Mouse (Mus musculus) intestine, embryonic 15.5 days (tissue): ENCODE measurements around the gene Wdr86. TPM values are rescaled to one million over a fixed set of nuclear protein-coding genes. Genes with fewer than 3 reads are reported as not detected.
"Not testable (repeated sequence)": the region's sequence is repeated elsewhere in the genome, so short reads cannot be mapped to it uniquely, and the experiment has no call there.

Experiments used
- ATAC-seq: fragments of 200-750 bp; cut with Nextera tagmentation; 2 replicates; pipeline ENCODE4 v1.8.0; 2017; ENCODE audit warnings: moderate TSS enrichment, moderate library complexity
- H3K27ac ChIP-seq: fragments of 300-500 bp; sonication (generic); 2 replicates; pipeline ENCODE4 v1.5.1; 2015; ENCODE audit warnings: mild to moderate bottlenecking, inconsistent platforms
- H3K27me3 ChIP-seq: fragments of 300-500 bp; sonication (generic); replicated peaks from 2 replicates; pipeline ENCODE4 v1.6.1; 2015; ENCODE audit warnings: inconsistent platforms
- H3K36me3 ChIP-seq: fragments of 300-500 bp; sonication (generic); 2 replicates; pipeline ENCODE4 v1.6.1; 2015; ENCODE audit warnings: inconsistent platforms
- H3K4me1 ChIP-seq: fragments of 300-500 bp; sonication (generic); replicated peaks from 2 replicates; pipeline ENCODE4 v1.6.1; 2015; ENCODE audit warnings: inconsistent platforms
- H3K4me2 ChIP-seq: fragments of 300-500 bp; sonication (generic); replicated peaks from 2 replicates; pipeline ENCODE4 v1.6.1; 2015; ENCODE audit warnings: mild to moderate bottlenecking, inconsistent platforms
- H3K4me3 ChIP-seq: fragments of 300-500 bp; sonication (generic); replicated peaks from 2 replicates; pipeline ENCODE4 v1.5.1; 2015; ENCODE audit warnings: inconsistent platforms
- H3K9ac ChIP-seq: fragments of 300-500 bp; sonication (generic); 2 replicates; pipeline ENCODE4 v1.6.1; 2015; ENCODE audit warnings: inconsistent platforms
- H3K9me3 ChIP-seq: fragments of 300-500 bp; sonication (generic); 2 replicates; pipeline ENCODE4 v1.6.1; 2016; ENCODE audit warnings: inconsistent platforms
- WGBS: fragments of 180-500 bp; shearing (Covaris S2); methylation state at CpG from one replicate; pipeline ENCODE4 v1.1.7; 2015; 5-methylcytosine and 5-hydroxymethylcytosine counted together
- polyA plus RNA-seq: library from polyadenylated mRNA; unstranded; fragments of >200 nt; fragmentation: Nextera tagmentation; extraction: Ambion mirVana; gene quantifications from 2 replicates; pipeline ENCODE4 v1.2.1, GENCODE M21; 2015

Wdr86 gene
- polyA plus RNA-seq = 10.6 and 11.6 TPM in 2 replicates

DNA sequence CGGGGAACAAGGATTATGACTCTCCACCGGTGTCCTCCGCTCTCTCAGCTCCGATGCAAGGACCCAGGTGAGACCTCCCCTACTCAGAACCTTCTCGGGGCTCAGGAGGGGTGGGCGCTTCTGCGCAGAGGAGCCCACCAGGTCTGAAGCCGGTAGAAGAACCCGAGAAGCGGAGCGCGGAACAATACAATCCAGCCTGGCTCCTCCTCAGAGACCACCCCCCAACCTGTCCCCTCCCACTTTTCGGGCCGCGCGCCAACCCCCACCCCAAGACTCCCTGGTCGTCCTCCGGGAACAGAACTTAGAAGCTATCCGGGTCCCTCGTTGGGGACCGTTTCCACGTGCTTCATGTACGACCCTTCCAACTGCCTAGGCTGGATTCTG, at the start of gene Wdr86:
Gene Wdr86 (minus strand): TSS at position 240 of the 384 bp plus-strand sequence.
- ATAC-seq = peak; percentile 37
- Histone ChIP-seq H3K36me3 (no peaks in the 10 kb centered on the region), H3K9me3 (no peaks in the 10 kb centered on the region), H3K27me3 (0 out of 2 replicates have a peak, but pooled peaks cover 5% of the 10 kb centered on the region), H3K4me3 (peak within 1 kb of the TSS; percentile 57), H3K27ac (no peak within 1 kb of the TSS), H3K9ac (peak within 1 kb of the TSS; percentile 62), H3K4me2 (peak within 1 kb of the TSS; percentile 89), H3K4me1 (peaks cover 20% of the 10 kb centered on the region; the same call in 1 of the 2 replicates)
- under 1% methylated on average over 23 of the region's 23 CpGs for WGBS

DNA sequence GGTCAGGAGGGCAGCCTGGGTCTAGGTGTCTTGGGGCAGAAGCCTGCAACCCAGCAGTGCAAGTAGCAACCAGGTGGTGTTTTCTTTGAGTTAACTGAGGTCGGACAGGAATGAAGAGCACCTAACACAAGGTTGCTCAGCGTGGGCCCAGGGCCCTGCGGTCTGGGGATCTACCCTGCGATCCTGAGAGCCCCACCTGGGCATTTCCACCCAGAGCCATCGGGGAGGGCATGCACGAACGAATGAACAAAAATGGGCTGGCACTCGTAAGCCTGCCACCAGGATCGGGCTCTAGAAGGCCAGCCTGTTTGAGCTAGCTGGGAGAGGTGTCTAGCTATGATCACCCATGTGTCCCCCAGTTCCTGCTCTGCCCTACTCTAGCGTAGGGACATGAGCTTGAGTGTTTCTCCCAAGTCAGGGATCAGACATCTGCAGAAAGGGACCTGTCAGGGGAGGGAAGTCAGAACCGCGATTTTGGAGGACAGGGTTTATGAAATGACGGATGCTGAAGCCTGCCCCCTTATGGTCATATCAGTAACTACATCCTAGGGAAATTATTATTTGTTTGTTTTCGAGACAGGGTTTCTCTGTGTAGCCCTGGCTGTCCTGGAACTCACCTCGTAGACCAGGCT, 49.5 kb upstream of the Wdr86 start:
- peak overlapping the region; percentile 30; the same call in 1 of the 2 replicates for H3K4me2 ChIP-seq
- no peaks in the 10 kb centered on the region for H3K27me3 ChIP-seq
- ATAC-seq = no peak
- 49% methylated on average over 15 of the region's 15 CpGs for WGBS
- no peak overlapping the region for H3K9ac ChIP-seq
- H3K27ac ChIP-seq = no peak overlapping the region
- H3K4me3 ChIP-seq = no peak overlapping the region
- H3K36me3 ChIP-seq = no peaks in the 10 kb centered on the region
- 0 out of 2 replicates have a peak, but pooled peaks cover 5% of the 10 kb centered on the region for H3K4me1 ChIP-seq
- H3K9me3 ChIP-seq = no peaks in the 10 kb centered on the region

DNA sequence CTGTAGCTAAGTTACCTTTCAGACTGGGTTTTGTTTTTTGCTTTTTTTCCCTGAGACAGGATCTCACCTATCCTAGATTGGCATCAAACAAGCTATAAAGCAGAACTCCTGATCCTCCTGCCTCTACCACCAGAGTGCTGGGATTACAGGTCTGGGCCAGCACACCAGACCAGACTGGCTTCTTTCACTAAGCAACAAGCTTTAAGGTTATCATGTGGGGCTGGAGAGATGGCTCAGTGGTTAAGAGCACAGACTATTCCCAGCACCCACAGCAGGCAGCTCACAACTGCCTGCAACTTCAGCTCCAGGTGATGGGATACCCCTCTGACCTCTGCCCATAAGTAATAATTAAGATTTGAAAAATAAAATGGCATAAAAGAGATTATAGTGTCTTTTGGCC, 48.8 kb upstream of the Wdr86 start:
- Histone ChIP-seq H3K27ac (no peak overlapping the region), H3K9ac (no peak overlapping the region), H3K36me3 (no peaks in the 10 kb centered on the region), H3K4me1 (0 out of 2 replicates have a peak, but pooled peaks cover 5% of the 10 kb centered on the region), H3K9me3 (no peaks in the 10 kb centered on the region), H3K4me3 (no peak overlapping the region), H3K27me3 (no peaks in the 10 kb centered on the region), H3K4me2 (no peak overlapping the region)
- ATAC-seq = no peak

DNA sequence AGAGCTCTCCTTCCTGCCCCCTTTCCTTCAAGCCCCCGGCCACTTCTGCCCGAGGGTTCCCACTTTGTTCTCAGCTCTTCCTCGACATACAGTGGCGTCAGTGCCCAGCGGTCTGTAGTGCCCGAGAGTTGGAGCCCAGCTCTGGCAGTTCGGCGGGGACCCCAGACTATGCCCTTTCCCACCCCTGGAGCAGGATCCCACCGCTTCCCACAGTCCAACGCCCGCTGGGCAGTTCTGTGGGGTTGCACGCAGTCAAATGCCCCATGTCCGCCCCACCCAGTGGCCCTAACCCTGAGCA, 48.3 kb upstream of the Wdr86 start:
- Histone ChIP-seq H3K27ac (no peak overlapping the region), H3K4me2 (0 out of 2 replicates have a peak overlapping the region, but pooled peaks have one; percentile 15), H3K27me3 (no peaks in the 10 kb centered on the region), H3K4me3 (no peak overlapping the region), H3K36me3 (no peaks in the 10 kb centered on the region), H3K4me1 (0 out of 2 replicates have a peak, but pooled peaks cover 5% of the 10 kb centered on the region), H3K9ac (no peak overlapping the region; the same call in 1 of the 2 replicates), H3K9me3 (no peaks in the 10 kb centered on the region)
- ATAC-seq = no peak
- WGBS = 50% methylated on average over 13 of the region's 13 CpGs

DNA sequence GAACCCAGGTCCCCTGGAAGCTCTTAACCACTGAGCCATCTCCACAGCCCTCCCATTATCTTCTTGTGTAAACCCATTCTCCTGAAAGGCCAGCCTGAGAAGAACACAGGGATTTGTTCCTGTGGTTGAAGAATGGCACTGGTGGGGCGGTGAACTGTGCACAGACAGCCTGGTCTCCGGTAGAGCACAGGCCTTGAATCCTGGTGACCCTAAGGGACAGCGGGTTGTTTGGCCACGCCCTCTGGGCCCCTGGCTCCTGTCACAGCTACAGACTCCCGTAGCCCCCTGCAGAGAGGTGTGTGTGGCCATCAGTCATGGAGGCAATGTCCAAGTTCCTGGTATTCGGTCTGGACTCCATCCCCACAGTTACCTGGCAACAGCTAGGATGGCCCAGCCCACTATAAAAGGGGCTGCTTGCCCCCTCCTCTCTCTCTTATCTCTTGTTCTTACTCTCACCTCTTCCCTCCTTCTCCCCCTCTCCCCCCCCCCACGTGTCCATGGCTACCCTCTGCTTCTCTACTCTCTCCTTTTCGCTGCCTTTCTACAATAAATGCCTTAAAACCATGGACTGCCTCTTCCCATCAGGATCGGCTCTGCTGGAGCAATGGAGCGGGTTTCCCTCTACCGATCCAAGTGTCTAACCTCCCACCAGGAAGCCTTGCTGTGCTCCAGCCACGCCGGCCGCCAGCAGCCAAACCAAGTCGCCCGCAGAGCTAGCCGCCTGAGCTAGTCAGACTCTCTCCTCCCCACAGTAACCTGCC, 47.7 kb upstream of the Wdr86 start:
- ATAC-seq = no peak
- Histone ChIP-seq H3K27me3 (no peaks in the 10 kb centered on the region), H3K4me3 (no peak overlapping the region), H3K4me1 (0 out of 2 replicates have a peak, but pooled peaks cover 5% of the 10 kb centered on the region), H3K27ac (no peak overlapping the region), H3K4me2 (0 out of 2 replicates have a peak overlapping the region, but pooled peaks have one; percentile 15), H3K9me3 (no peaks in the 10 kb centered on the region), H3K36me3 (no peaks in the 10 kb centered on the region), H3K9ac (no peak overlapping the region; the same call in 1 of the 2 replicates)
- 28% methylated on average over 17 of the region's 17 CpGs for WGBS

DNA sequence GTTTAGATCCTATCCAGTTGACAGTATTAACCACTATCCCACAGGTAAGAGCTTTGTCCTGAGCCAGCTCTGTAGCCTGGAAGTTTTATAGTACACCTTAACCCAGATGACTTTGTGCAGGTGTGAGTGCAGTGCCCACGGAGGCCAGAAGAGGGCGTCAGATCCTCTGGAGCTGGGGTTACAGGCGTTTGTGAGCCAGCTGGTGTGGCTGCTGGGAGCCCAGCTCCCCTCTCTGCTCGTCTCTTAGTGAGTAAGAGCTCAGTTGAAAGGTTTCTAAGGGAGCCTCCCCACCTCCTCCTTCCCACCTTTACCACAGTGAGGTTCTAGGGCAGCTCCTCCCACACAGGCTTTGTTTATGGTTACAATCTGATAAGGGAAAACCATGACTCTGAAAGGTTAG, 46.2 kb upstream of the Wdr86 start:
- Histone ChIP-seq H3K9ac (no peak overlapping the region), H3K4me3 (no peak overlapping the region), H3K4me1 (0 out of 2 replicates have a peak, but pooled peaks cover 5% of the 10 kb centered on the region), H3K27ac (no peak overlapping the region), H3K27me3 (no peaks in the 10 kb centered on the region), H3K4me2 (no peak overlapping the region), H3K36me3 (no peaks in the 10 kb centered on the region), H3K9me3 (no peaks in the 10 kb centered on the region)
- whole genome bisulfite sequencing = 61% methylated on average over 4 of the region's 4 CpGs
- ATAC-seq = no peak

DNA sequence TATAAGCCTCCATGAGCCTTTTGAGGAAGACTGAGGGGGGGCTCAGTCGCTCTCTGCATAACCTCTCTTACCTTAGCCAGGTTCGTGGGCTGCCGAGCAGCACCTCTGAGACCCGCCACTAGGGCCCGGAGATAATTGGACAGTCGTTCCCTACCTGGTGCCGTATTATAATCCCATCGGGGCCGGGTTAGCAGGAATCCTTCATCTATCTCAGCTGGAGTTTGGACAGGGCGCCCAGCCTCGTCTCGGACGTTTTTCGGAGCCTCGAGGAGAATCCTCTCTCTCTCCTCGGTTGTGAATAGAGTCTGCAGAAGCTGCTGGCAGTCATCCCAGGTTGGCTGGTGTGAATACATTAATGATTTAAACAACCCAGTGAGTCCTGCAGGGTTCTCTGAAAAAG, 44.0 kb upstream of the Wdr86 start:
- WGBS = 90% methylated on average over 16 of the region's 16 CpGs
- H3K27ac ChIP-seq, H3K9me3 ChIP-seq, H3K36me3 ChIP-seq, H3K4me1 ChIP-seq, H3K4me2 ChIP-seq, H3K4me3 ChIP-seq, H3K27me3 ChIP-seq, H3K9ac ChIP-seq, ATAC-seq: not testable (repeated sequence)

DNA sequence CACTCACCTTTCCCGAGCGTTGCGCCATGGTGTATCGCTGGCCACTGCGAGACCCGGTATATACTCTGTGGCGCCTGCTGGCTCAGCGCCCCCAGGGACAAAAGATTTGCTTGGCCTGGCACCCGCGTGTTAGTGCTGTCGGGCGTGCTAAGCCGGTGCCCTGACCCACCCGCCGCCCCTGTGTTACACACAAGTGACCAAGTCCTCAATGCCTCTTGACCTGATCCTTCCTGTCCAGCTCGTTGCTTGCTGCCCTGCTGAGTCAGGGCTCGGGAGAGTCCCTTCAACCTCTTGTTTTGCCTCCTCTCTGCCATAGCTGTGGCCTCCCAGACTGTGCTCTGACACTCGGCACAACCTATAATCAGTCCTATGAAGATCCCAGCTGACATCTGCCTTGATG, 27.3 kb upstream of the Wdr86 start, which contains the start of gene Crygn:
Gene Crygn (minus strand): TSS at position 193 of the 400 bp plus-strand sequence.
- H3K27me3 ChIP-seq = no peaks in the 10 kb centered on the region
- WGBS = 59% methylated on average over 18 of the region's 18 CpGs
- H3K4me3 ChIP-seq = no peak within 1 kb of the TSS
- H3K27ac ChIP-seq = no peak within 1 kb of the TSS
- H3K4me1 ChIP-seq = peaks cover 12% of the 10 kb centered on the region; the same call in 1 of the 2 replicates
- no peak within 1 kb of the TSS for H3K9ac ChIP-seq
- no peak for ATAC-seq
- H3K36me3 ChIP-seq = no peaks in the 10 kb centered on the region
- no peaks in the 10 kb centered on the region for H3K9me3 ChIP-seq
- 0 out of 2 replicates have a peak within 1 kb of the TSS, but pooled peaks have one; percentile 3 for H3K4me2 ChIP-seq

DNA sequence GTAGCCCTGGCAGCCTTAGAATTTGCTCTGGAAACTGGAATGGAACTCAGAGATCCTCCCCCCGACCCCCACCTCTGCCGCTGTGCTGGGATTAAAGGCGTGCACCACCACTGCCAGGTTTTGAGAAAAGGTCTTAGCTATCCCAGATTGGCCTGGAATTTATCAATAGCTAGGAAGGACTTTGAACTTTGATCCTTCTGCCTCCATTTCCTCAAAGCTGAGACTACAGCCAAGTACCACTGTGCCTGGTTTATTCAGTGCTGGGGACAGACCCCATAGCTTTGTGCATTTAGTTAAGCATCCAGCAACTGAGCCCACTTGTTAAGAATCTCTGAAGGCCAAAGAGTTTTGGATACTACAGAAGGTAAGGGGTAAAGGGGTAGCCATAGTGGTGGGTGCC, 26.4 kb upstream of the Wdr86 start:
- Histone ChIP-seq H3K4me2 (0 out of 2 replicates have a peak overlapping the region, but pooled peaks have one; percentile 3), H3K27ac (no peak overlapping the region), H3K9me3 (no peaks in the 10 kb centered on the region), H3K27me3 (no peaks in the 10 kb centered on the region), H3K36me3 (no peaks in the 10 kb centered on the region), H3K4me3 (no peak overlapping the region), H3K9ac (no peak overlapping the region), H3K4me1 (peaks cover 19% of the 10 kb centered on the region)
- no peak for ATAC-seq
- WGBS = 46% methylated on average over 3 of the region's 3 CpGs

DNA sequence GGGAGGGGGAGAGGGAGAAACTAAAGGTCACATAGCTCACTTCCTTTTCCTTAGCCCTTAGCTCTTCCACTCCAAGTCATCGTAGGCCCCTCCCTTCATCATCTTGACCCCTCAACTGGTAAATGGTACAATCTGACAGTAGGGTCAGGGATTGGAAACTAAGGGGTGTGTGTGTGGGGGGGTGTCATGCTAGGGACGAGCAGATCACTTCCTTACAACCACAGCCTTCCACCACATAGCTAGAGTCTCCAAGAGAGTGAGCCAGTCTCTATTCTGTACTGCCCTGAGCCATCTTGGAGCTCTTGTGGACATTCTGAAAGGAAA, 21.6 kb upstream of the Wdr86 start:
- H3K4me2 ChIP-seq = peak overlapping the region; percentile 89
- 0% methylated on average over 2 of the region's 2 CpGs for WGBS
- peak overlapping the region; percentile 72 for H3K9ac ChIP-seq
- peaks cover 43% of the 10 kb centered on the region for H3K4me1 ChIP-seq
- no peak; the same call in 1 of the 2 replicates for ATAC-seq
- peak overlapping the region; percentile 96 for H3K27ac ChIP-seq
- no peaks in the 10 kb centered on the region for H3K36me3 ChIP-seq
- H3K27me3 ChIP-seq = no peaks in the 10 kb centered on the region
- H3K4me3 ChIP-seq = peak overlapping the region; percentile 53; the same call in 1 of the 2 replicates
- no peaks in the 10 kb centered on the region for H3K9me3 ChIP-seq

DNA sequence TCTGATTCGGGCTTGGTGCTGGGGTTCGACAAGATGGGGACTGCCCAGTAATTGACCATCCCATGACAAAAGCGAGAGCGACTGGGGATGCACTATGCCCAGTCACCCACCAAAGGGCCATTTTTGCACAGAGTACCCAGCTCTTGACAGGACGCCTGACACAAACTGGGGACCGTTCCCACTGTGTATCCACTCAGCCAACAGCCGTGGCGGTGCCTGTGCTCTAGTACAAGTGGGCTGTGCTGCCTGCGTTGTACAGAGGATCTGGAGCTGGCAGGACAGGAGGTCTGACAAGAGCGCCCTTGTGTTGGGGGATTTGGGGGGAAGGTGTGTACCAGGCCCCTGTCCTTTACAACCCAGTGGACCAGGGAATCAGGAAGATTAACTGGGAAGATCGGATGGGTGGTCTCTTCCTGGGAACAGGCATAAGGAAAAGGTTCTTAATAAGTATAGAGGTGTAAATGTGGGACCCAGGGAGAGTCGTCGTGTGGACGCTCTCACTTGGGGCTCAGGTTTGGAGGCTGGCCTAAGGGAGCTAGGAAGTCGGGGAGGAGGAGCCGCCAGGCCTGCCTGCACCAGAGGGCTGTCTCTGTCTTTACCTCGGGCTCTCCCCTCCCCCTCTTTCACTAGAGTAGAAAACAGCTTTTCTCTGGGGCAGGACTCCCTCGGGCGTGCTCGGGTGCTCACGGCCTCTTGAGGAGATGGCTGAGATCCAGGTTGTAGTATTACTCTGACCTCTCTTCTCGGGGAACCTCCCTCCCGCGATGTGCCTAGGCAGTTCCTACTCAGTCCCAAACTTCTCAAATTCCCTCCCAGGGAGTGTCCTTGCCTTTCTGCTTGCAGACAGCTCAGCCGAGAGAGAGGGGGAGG, 21.0 kb upstream of the Wdr86 start:
- no peaks in the 10 kb centered on the region for H3K9me3 ChIP-seq
- H3K4me1 ChIP-seq = peaks cover 44% of the 10 kb centered on the region
- peak overlapping the region; percentile 72 for H3K9ac ChIP-seq
- WGBS = 2% methylated on average over 25 of the region's 25 CpGs
- peak; percentile 76 for ATAC-seq
- peak overlapping the region; percentile 89 for H3K4me2 ChIP-seq
- H3K36me3 ChIP-seq = no peaks in the 10 kb centered on the region
- peak overlapping the region; percentile 96 for H3K27ac ChIP-seq
- no peaks in the 10 kb centered on the region for H3K27me3 ChIP-seq
- peak overlapping the region; percentile 53 for H3K4me3 ChIP-seq
